Mouse (Mus musculus) limb, embryonic 13.5 days (tissue): ENCODE results near the gene Pbld2. TPM values are rescaled to one million over a fixed set of nuclear protein-coding genes. Genes with fewer than 3 reads are reported as not detected.
A peak's percentile ranks its signal among the peaks of the same experiment; 100 is the strongest.

Experiments used
- ATAC-seq: fragments of 200-750 bp; cut with Nextera tagmentation; 2 replicates; pipeline ENCODE4 v1.8.0; 2017; ENCODE audit warnings: low read depth, moderate number of reproducible peaks, moderate TSS enrichment; ENCODE audit not compliant: low FRiP score
- H3K27ac ChIP-seq: fragments of 300-500 bp; sonication (generic); 2 replicates; pipeline ENCODE4 v1.5.1; 2015; ENCODE audit warnings: inconsistent platforms, mild to moderate bottlenecking, moderate library complexity
- H3K27me3 ChIP-seq: fragments of 300-500 bp; sonication (generic); 2 replicates; pipeline ENCODE4 v1.6.1; 2015; ENCODE audit warnings: mild to moderate bottlenecking, inconsistent platforms
- H3K36me3 ChIP-seq: fragments of 300-500 bp; sonication (generic); 2 replicates; pipeline ENCODE4 v1.6.1; 2015; ENCODE audit warnings: inconsistent platforms, mild to moderate bottlenecking, moderate library complexity
- H3K4me1 ChIP-seq: fragments of 300-500 bp; sonication (generic); 2 replicates; pipeline ENCODE4 v1.6.1; 2015; ENCODE audit warnings: inconsistent platforms
- H3K4me2 ChIP-seq: fragments of 300-500 bp; sonication (generic); replicated peaks from 2 replicates; pipeline ENCODE4 v1.6.1; 2015; ENCODE audit warnings: inconsistent platforms, mild to moderate bottlenecking, moderate library complexity
- H3K4me3 ChIP-seq: fragments of 300-500 bp; sonication (generic); 2 replicates; pipeline ENCODE4 v1.5.1; 2015; ENCODE audit warnings: moderate library complexity, mild to moderate bottlenecking, inconsistent platforms
- H3K9ac ChIP-seq: fragments of 300-500 bp; sonication (generic); 2 replicates; pipeline ENCODE4 v1.6.1; 2015; ENCODE audit warnings: mild to moderate bottlenecking, inconsistent platforms
- H3K9me3 ChIP-seq: fragments of 300-500 bp; sonication (generic); 2 replicates; pipeline ENCODE4 v1.6.1; 2016; ENCODE audit warnings: inconsistent platforms
- WGBS: fragments of 180-500 bp; shearing (Covaris S2); methylation state at CpG from one replicate; pipeline ENCODE4 v1.1.7; 2015; 5-methylcytosine and 5-hydroxymethylcytosine counted together
- polyA plus RNA-seq: library from polyadenylated mRNA; unstranded; fragments of >200 nt; fragmentation: Nextera tagmentation; extraction: Ambion mirVana; gene quantifications from 2 replicates; pipeline ENCODE4 v1.2.1, GENCODE M21; 2015

Gene Pbld2
- polyA plus RNA-seq, 1 experiment from 2014 or later, result 0.98 TPM

- WGBS, result 80% methylated on average over 4 of the region's 4 CpGs
- H3K9ac ChIP-seq, result no peak overlapping the region
- no peak overlapping the region for H3K4me3 ChIP-seq
- H3K4me2 ChIP-seq, result no peak overlapping the region
- no peak for ATAC-seq
- H3K36me3 ChIP-seq, result peaks cover 92% of the 10 kb centered on the region
- no peaks in the 10 kb centered on the region for H3K9me3 ChIP-seq
- H3K27ac ChIP-seq, result no peak overlapping the region
- no peaks in the 10 kb centered on the region for H3K4me1 ChIP-seq
- H3K27me3 ChIP-seq, result no peaks in the 10 kb centered on the region
Observed at GRCm38 (mm10) chr10:63010268-63010667, 13.8 kb upstream of the Pbld2 start.

- Histone ChIP-seq H3K36me3 (peaks cover 93% of the 10 kb centered on the region), H3K9me3 (no peaks in the 10 kb centered on the region), H3K27me3 (no peaks in the 10 kb centered on the region), H3K27ac (no peak overlapping the region), H3K4me1 (no peaks in the 10 kb centered on the region), H3K4me3 (no peak overlapping the region), H3K9ac (no peak overlapping the region), H3K4me2 (no peak overlapping the region)
- ATAC-seq, result no peak
- WGBS, result 83% methylated on average over 6 of the region's 6 CpGs
Observed at GRCm38 (mm10) chr10:63011556-63011955, 12.6 kb upstream of the Pbld2 start.

- WGBS, result 60% methylated on average over 3 of the region's 3 CpGs
- no peak overlapping the region for H3K4me3 ChIP-seq
- H3K27ac ChIP-seq, result no peak overlapping the region
- H3K9ac ChIP-seq, result no peak overlapping the region
- H3K36me3 ChIP-seq, result peaks cover 88% of the 10 kb centered on the region
- no peaks in the 10 kb centered on the region for H3K4me1 ChIP-seq
- no peaks in the 10 kb centered on the region for H3K9me3 ChIP-seq
- H3K4me2 ChIP-seq, result no peak overlapping the region
- ATAC-seq, result no peak
- no peaks in the 10 kb centered on the region for H3K27me3 ChIP-seq
Observed at GRCm38 (mm10) chr10:63013476-63013875, 10.6 kb upstream of the Pbld2 start.

GRCm38 (mm10) chr10:63014168-63014567 lies 9.9 kb upstream of the Pbld2 start:
- Histone ChIP-seq H3K27me3 (no peaks in the 10 kb centered on the region), H3K9ac (no peak overlapping the region), H3K9me3 (no peaks in the 10 kb centered on the region), H3K27ac (no peak overlapping the region), H3K4me1 (no peaks in the 10 kb centered on the region), H3K4me3 (no peak overlapping the region), H3K4me2 (no peak overlapping the region), H3K36me3 (peaks cover 83% of the 10 kb centered on the region)
- no peak for ATAC-seq
- WGBS, result 85% methylated on average over 9 of the region's 9 CpGs

- Histone ChIP-seq H3K4me3 (no peak overlapping the region), H3K4me1 (peaks cover 26% of the 10 kb centered on the region), H3K27ac (no peak overlapping the region), H3K36me3 (peaks cover 35% of the 10 kb centered on the region), H3K9ac (no peak overlapping the region), H3K27me3 (no peaks in the 10 kb centered on the region), H3K9me3 (no peaks in the 10 kb centered on the region), H3K4me2 (no peak overlapping the region)
- WGBS, result 81% methylated on average over 6 of the region's 6 CpGs
- no peak for ATAC-seq
Observed at GRCm38 (mm10) chr10:63019304-63019703, 4.8 kb upstream of the Pbld2 start.

- H3K27me3 ChIP-seq, result no peaks in the 10 kb centered on the region
- H3K4me2 ChIP-seq, result peak overlapping the region; percentile 66
- peak overlapping the region; percentile 100; the same call in 1 of the 2 replicates for H3K9ac ChIP-seq
- H3K9me3 ChIP-seq, result no peaks in the 10 kb centered on the region
- peaks cover 13% of the 10 kb centered on the region for H3K36me3 ChIP-seq
- no peak overlapping the region for H3K27ac ChIP-seq
- 57% methylated on average over 4 of the region's 4 CpGs for WGBS
- H3K4me3 ChIP-seq, result peak overlapping the region; percentile 91
- H3K4me1 ChIP-seq, result peaks cover 43% of the 10 kb centered on the region
- ATAC-seq, result no peak
Observed at GRCm38 (mm10) chr10:63021702-63022101, 2.4 kb upstream of the Pbld2 start.

- peak overlapping the region; percentile 100 for H3K27ac ChIP-seq
- H3K4me1 ChIP-seq, result peaks cover 43% of the 10 kb centered on the region
- no peak for ATAC-seq
Observed at GRCm38 (mm10) chr10:63022541-63023120, 1.5 kb upstream of the Pbld2 start.

GRCm38 (mm10) chr10:63023121-63023748 lies 880 bp upstream of the Pbld2 start:
- H3K4me3 ChIP-seq, result peak overlapping the region; percentile 91

More at GRCm38 (mm10) chr10:63022541-63023120, 1.5 kb upstream of the Pbld2 start:
- WGBS, result under 1% methylated on average over 27 of the region's 27 CpGs
- Histone ChIP-seq H3K4me2 (peak overlapping the region; percentile 66), H3K9ac (peak overlapping the region; percentile 100), H3K4me3 (peak overlapping the region; percentile 91), H3K9me3 (no peaks in the 10 kb centered on the region), H3K27me3 (no peaks in the 10 kb centered on the region), H3K36me3 (peaks cover 4% of the 10 kb centered on the region)

GRCm38 (mm10) chr10:63024580-63024910 lies 430 bp downstream of the Pbld2 start:
- H3K36me3 ChIP-seq, result no peaks in the 10 kb centered on the region
- peak overlapping the region; percentile 100 for H3K27ac ChIP-seq
- peak overlapping the region; percentile 66 for H3K4me2 ChIP-seq
- H3K4me1 ChIP-seq, result peaks cover 40% of the 10 kb centered on the region
- no peaks in the 10 kb centered on the region for H3K27me3 ChIP-seq
- peak overlapping the region; percentile 79 for H3K9ac ChIP-seq
- ATAC-seq, result peak; percentile 18; the same call in 1 of the 2 replicates
- WGBS, result under 1% methylated on average over 8 of the region's 8 CpGs
- H3K9me3 ChIP-seq, result no peaks in the 10 kb centered on the region
- peak overlapping the region; percentile 91 for H3K4me3 ChIP-seq

More at GRCm38 (mm10) chr10:63023121-63023748, 880 bp upstream of the Pbld2 start:
- whole genome bisulfite sequencing, result under 1% methylated on average over 65 of the region's 68 CpGs
- peak overlapping the region; percentile 66 for H3K4me2 ChIP-seq
- H3K27me3 ChIP-seq, result no peaks in the 10 kb centered on the region
- ATAC-seq, result peak; percentile 16; the same call in 1 of the 2 replicates
- H3K36me3 ChIP-seq, result no peaks in the 10 kb centered on the region
- peak overlapping the region; percentile 100 for H3K9ac ChIP-seq
- peak overlapping the region; percentile 100 for H3K27ac ChIP-seq
- H3K4me1 ChIP-seq, result peaks cover 43% of the 10 kb centered on the region
- H3K9me3 ChIP-seq, result no peaks in the 10 kb centered on the region

- peak overlapping the region; percentile 100 for H3K27ac ChIP-seq
- H3K9ac ChIP-seq, result peak overlapping the region; percentile 79; the same call in 1 of the 2 replicates
- H3K4me1 ChIP-seq, result peaks cover 38% of the 10 kb centered on the region
- 27% methylated on average over 2 of the region's 2 CpGs for WGBS
- peak overlapping the region; percentile 91 for H3K4me3 ChIP-seq
- no peaks in the 10 kb centered on the region for H3K9me3 ChIP-seq
- H3K4me2 ChIP-seq, result peak overlapping the region; percentile 66
- no peak for ATAC-seq
- H3K27me3 ChIP-seq, result no peaks in the 10 kb centered on the region
- H3K36me3 ChIP-seq, result no peaks in the 10 kb centered on the region
Observed at GRCm38 (mm10) chr10:63025016-63025415, 901 bp downstream of the Pbld2 start.

GRCm38 (mm10) chr10:63025491-63026011 lies 1.4 kb downstream of the Pbld2 start:
- Histone ChIP-seq H3K4me2 (peak overlapping the region; percentile 66), H3K27ac (peak overlapping the region; percentile 100; the same call in 1 of the 2 replicates), H3K9me3 (no peaks in the 10 kb centered on the region), H3K36me3 (no peaks in the 10 kb centered on the region), H3K4me1 (peaks cover 33% of the 10 kb centered on the region), H3K4me3 (peak overlapping the region; percentile 91; the same call in 1 of the 2 replicates), H3K9ac (0 out of 2 replicates have a peak overlapping the region, but pooled peaks have one; percentile 8), H3K27me3 (no peaks in the 10 kb centered on the region)
- WGBS, result 50% methylated on average over 6 of the region's 6 CpGs
- no peak for ATAC-seq

- H3K27ac ChIP-seq, result no peak overlapping the region
- no peak overlapping the region for H3K9ac ChIP-seq
- 31% methylated on average over 8 of the region's 8 CpGs for WGBS
- no peaks in the 10 kb centered on the region for H3K9me3 ChIP-seq
- H3K36me3 ChIP-seq, result no peaks in the 10 kb centered on the region
- no peak for ATAC-seq
- no peaks in the 10 kb centered on the region for H3K27me3 ChIP-seq
- peak overlapping the region; percentile 34; the same call in 1 of the 2 replicates for H3K4me2 ChIP-seq
- H3K4me3 ChIP-seq, result no peak overlapping the region
- peaks cover 25% of the 10 kb centered on the region for H3K4me1 ChIP-seq
Observed at GRCm38 (mm10) chr10:63026156-63026794, 2.2 kb downstream of the Pbld2 start.
